In the genomic region with DNA sequence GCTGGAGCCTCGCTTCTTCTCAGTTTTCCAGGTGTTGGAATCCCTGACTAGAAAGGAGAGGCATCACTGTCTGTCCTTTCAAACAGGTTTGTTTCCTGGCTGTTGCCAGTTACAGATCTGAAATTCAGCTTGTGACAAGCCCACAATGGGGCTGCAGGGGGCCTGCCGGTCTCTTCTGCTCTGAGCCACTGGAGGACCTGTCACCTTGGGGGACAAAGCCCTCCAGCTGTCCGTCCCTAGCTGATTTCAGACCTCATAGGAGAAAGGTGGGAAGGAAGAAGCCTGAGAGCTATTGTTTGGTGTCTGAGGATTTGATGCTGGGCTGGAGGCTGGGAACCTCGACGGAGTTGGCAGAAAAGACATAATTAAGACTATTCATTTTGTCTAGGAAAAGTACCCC, we compare ENCODE assay signal across 28 mouse cellular contexts.
DNase-seq lines count a peak whose midpoint lies in the region; ATAC-seq and TF ChIP-seq lines count a peak whose summit lies in the region.
"Had no signal": no experiment of that assay in that cellular context is flagged by ENCODE, and none has a peak within 500 bp of the region (broad histone marks: within the 10 kb centered on the region; RNA-seq: fewer than 3 reads in every experiment).

No protein-coding gene starts in this region.

- no peak for TF ChIP-seq CTCF in hindbrain, postnatal 0 days (IDR thresholded peaks at IDR 0.05; ENCODE audit: low read depth)

- no peaks in the 10 kb centered on the region; the same call in 1 of the 2 replicates for H3K9me3 ChIP-seq in hindbrain, embryonic 10.5 days
- H3K9me3 ChIP-seq in hindbrain, postnatal 0 days (ENCODE audit: low read length): no peaks in the 10 kb centered on the region
- no peaks in the 10 kb centered on the region for H3K9me3 ChIP-seq in lung, embryonic 15.5 days
- H3K9me3 ChIP-seq in midbrain, embryonic 11.5 days (ENCODE audit: control insufficient read depth, low read length): peaks cover 3% of the 10 kb centered on the region; the same call in 1 of the 2 replicates
- no peaks in the 10 kb centered on the region for H3K9me3 ChIP-seq in midbrain, embryonic 15.5 days
- H3K9me3 ChIP-seq: embryonic facial prominence, embryonic 12.5 days; embryonic facial prominence, embryonic 15.5 days; G1E; heart, embryonic 12.5 days; heart, embryonic 15.5 days; hindbrain, embryonic 13.5 days had no signal

- no peak overlapping the region for H3K9ac ChIP-seq in hindbrain, postnatal 0 days (replicated peaks; ENCODE audit: low read length)
- no peak overlapping the region for H3K9ac ChIP-seq in lung, embryonic 15.5 days
- no peak overlapping the region for H3K9ac ChIP-seq in midbrain, embryonic 11.5 days (ENCODE audit: low read length)
- no peak overlapping the region for H3K9ac ChIP-seq in midbrain, embryonic 15.5 days
- H3K9ac ChIP-seq: embryonic facial prominence, embryonic 12.5 days; embryonic facial prominence, embryonic 15.5 days; forebrain, postnatal 0 days; heart, embryonic 12.5 days; heart, embryonic 15.5 days; hindbrain, embryonic 13.5 days had no signal

- H3K4me3 ChIP-seq in hindbrain, embryonic 10.5 days: no peak overlapping the region
- no peak overlapping the region for H3K4me3 ChIP-seq in hindbrain, postnatal 0 days (ENCODE audit: low read length)
- H3K4me3 ChIP-seq in lung, embryonic 15.5 days: no peak overlapping the region
- H3K4me3 ChIP-seq in midbrain, embryonic 11.5 days (ENCODE audit: low read depth, low read length): no peak overlapping the region
- no peak overlapping the region for H3K4me3 ChIP-seq in midbrain, embryonic 15.5 days
- H3K4me3 ChIP-seq: embryonic facial prominence, embryonic 12.5 days; embryonic facial prominence, embryonic 15.5 days; gastrocnemius, adult 2 months; heart, embryonic 12.5 days; heart, embryonic 15.5 days; hindbrain, embryonic 13.5 days had no signal

- H3K4me1 ChIP-seq in hindbrain, embryonic 10.5 days (replicated peaks): peaks cover 53% of the 10 kb centered on the region
- peaks cover 5% of the 10 kb centered on the region; the same call in 1 of the 2 replicates for H3K4me1 ChIP-seq in hindbrain, postnatal 0 days (ENCODE audit: insufficient read depth, low read length)
- peaks cover 23% of the 10 kb centered on the region for H3K4me1 ChIP-seq in lung, embryonic 15.5 days
- H3K4me1 ChIP-seq in midbrain, embryonic 11.5 days (ENCODE audit: control insufficient read depth, insufficient read depth, low read length): peaks cover 20% of the 10 kb centered on the region
- peaks cover 24% of the 10 kb centered on the region for H3K4me1 ChIP-seq in midbrain, embryonic 15.5 days

- H3K27me3 ChIP-seq in hindbrain, embryonic 10.5 days (ENCODE audit: insufficient read depth, poor library complexity, severe bottlenecking): peaks cover 34% of the 10 kb centered on the region
- H3K27me3 ChIP-seq in hindbrain, postnatal 0 days (ENCODE audit: insufficient read depth, low read length): no peaks in the 10 kb centered on the region
- H3K27me3 ChIP-seq in lung, embryonic 15.5 days: no peaks in the 10 kb centered on the region
- H3K27me3 ChIP-seq in midbrain, embryonic 11.5 days (ENCODE audit: control insufficient read depth, insufficient read depth, low read length): peaks cover 15% of the 10 kb centered on the region
- H3K27me3 ChIP-seq in midbrain, embryonic 15.5 days (replicated peaks): peaks cover 18% of the 10 kb centered on the region; the same call in 1 of the 2 replicates
- H3K27me3 ChIP-seq: CH12.LX; embryonic facial prominence, embryonic 12.5 days; embryonic facial prominence, embryonic 15.5 days; heart, embryonic 12.5 days; heart, embryonic 15.5 days; Patski had no signal

- no peak for ATAC-seq in hindbrain, postnatal 0 days
- no peak for ATAC-seq in lung, embryonic 15.5 days (ENCODE audit: borderline replicate concordance, extremely low read depth, low FRiP score, low TSS enrichment)
- no peak for ATAC-seq in midbrain, embryonic 11.5 days (ENCODE audit: low FRiP score)
- ATAC-seq in midbrain, embryonic 15.5 days (replicated peaks): no peak
- ATAC-seq: forebrain, embryonic 14.5 days; forebrain, postnatal 0 days; Patski had no signal

- peak; percentile 35 for DNase-seq in hindbrain, embryonic 10.5 days (ENCODE audit: low spot score)
- no peak for DNase-seq in hindbrain, postnatal 0 days (ENCODE audit: low spot score)
- no peak for DNase-seq in lung, adult 18-20 months
- DNase-seq in midbrain, embryonic 11.5 days (ENCODE audit: low spot score, missing footprints): peak; percentile 86
- DNase-seq: adrenal gland, postnatal 10 days; adrenal gland, postnatal 36 days; B cell, adult 2 months; cerebellum, adult 11 months; cerebellum, adult 2 months; cerebellum, adult 9-11 months; cerebellum, postnatal 25 days; forebrain, postnatal 0 days; gastrocnemius, adult 2 months; gastrocnemius, postnatal 14 days; heart, adult 11 months; heart, postnatal 14 days; heart, postnatal 4 days had no signal

- WGBS in hindbrain, embryonic 10.5 days: 10% methylated on average over 5 of the region's 5 CpGs
- WGBS in hindbrain, postnatal 0 days: 31% methylated on average over 5 of the region's 5 CpGs
- 21% methylated on average over 5 of the region's 5 CpGs for WGBS in lung, embryonic 15.5 days
- WGBS in midbrain, embryonic 11.5 days: 5% methylated on average over 5 of the region's 5 CpGs
- WGBS in midbrain, embryonic 15.5 days: 18% methylated on average over 5 of the region's 5 CpGs

- no peaks in the 10 kb centered on the region for H3K36me3 ChIP-seq in hindbrain, embryonic 10.5 days
- no peaks in the 10 kb centered on the region for H3K36me3 ChIP-seq in hindbrain, postnatal 0 days (ENCODE audit: insufficient read depth, low read length)
- H3K36me3 ChIP-seq in lung, embryonic 15.5 days: no peaks in the 10 kb centered on the region
- no peaks in the 10 kb centered on the region for H3K36me3 ChIP-seq in midbrain, embryonic 11.5 days (ENCODE audit: control insufficient read depth, insufficient read depth, low read length)
- no peaks in the 10 kb centered on the region for H3K36me3 ChIP-seq in midbrain, embryonic 15.5 days (replicated peaks)
- H3K36me3 ChIP-seq: embryonic facial prominence, embryonic 12.5 days; embryonic facial prominence, embryonic 15.5 days; G1E; heart, embryonic 12.5 days; heart, embryonic 15.5 days; hindbrain, embryonic 13.5 days had no signal

- H3K4me2 ChIP-seq in hindbrain, postnatal 0 days (ENCODE audit: low read depth, low read length): no peak overlapping the region
- no peak overlapping the region for H3K4me2 ChIP-seq in lung, embryonic 15.5 days
- no peak overlapping the region for H3K4me2 ChIP-seq in midbrain, embryonic 11.5 days
- H3K4me2 ChIP-seq in midbrain, embryonic 15.5 days: no peak overlapping the region
- H3K4me2 ChIP-seq: embryonic facial prominence, embryonic 12.5 days; embryonic facial prominence, embryonic 15.5 days; heart, embryonic 12.5 days; heart, embryonic 15.5 days; hindbrain, embryonic 13.5 days had no signal

- H3K27ac ChIP-seq in hindbrain, embryonic 10.5 days: peak overlapping the region; percentile 62
- H3K27ac ChIP-seq in hindbrain, postnatal 0 days: no peak overlapping the region
- H3K27ac ChIP-seq in lung, embryonic 15.5 days: 0 out of 2 replicates have a peak overlapping the region, but pooled peaks have one; percentile 5
- H3K27ac ChIP-seq in midbrain, embryonic 11.5 days (ENCODE audit: low read depth, low read length): no peak overlapping the region
- H3K27ac ChIP-seq in midbrain, embryonic 15.5 days: no peak overlapping the region
- H3K27ac ChIP-seq: embryonic facial prominence, embryonic 12.5 days; embryonic facial prominence, embryonic 15.5 days; gastrocnemius, adult 2 months; heart, embryonic 15.5 days; hindbrain, embryonic 13.5 days had no signal

Comparison
In these comparisons a context has a peak if more than half of its experiments do, and no peak if none do; other contexts are left out.
1. DNase-seq: peak in hindbrain, embryonic 10.5 days (single experiment) and midbrain, embryonic 11.5 days (single experiment); none in hindbrain, postnatal 0 days (single experiment) and lung, adult 18-20 months (0 of 2).
2. H3K27ac ChIP-seq: peak in hindbrain, embryonic 10.5 days (single experiment) and lung, embryonic 15.5 days (single experiment); none in hindbrain, postnatal 0 days (single experiment), midbrain, embryonic 11.5 days (single experiment) and midbrain, embryonic 15.5 days (single experiment).